Mouse (Mus musculus): Measurements from ENCODE around the gene Hmgb1.

GRCm38 (mm10) chr5:149048961-149049360, 135.3 kb downstream of the Hmgb1 start:
- no peak for TF ChIP-seq CTCF (IDR thresholded peaks at IDR 0.05; ENCODE audit: low read depth, low read length)
- TF ChIP-seq POLR2A (IDR thresholded peaks at IDR 0.05; ENCODE audit: extremely low read depth, insufficient read depth, low read length) = no peak
